Mouse (Mus musculus) layer of hippocampus, adult 8-10 months (tissue): ENCODE data around the gene Slc9a4. TPM values are rescaled to one million over a fixed set of nuclear protein-coding genes. Genes with fewer than 3 reads are reported as not detected.
"Not testable (repeated sequence)": the region's sequence is repeated elsewhere in the genome, so short reads cannot be mapped to it uniquely, and the experiment has no call there.

Source experiments
- DNase-seq, 2 experiments: peaks; one replicate each; pipeline ENCODE4 v3.0.0; 2022; ENCODE audit warnings: low spot score in 2 of 2
- total RNA-seq, 4 experiments: library from RNA; stranded (reverse); gene quantifications; 2 replicates each; pipeline ENCODE4 v1.2.4; 2022

The Slc9a4 gene
- 10 to 100 TPM; 16.1 to 29.7 (median 19.4) TPM for total RNA-seq

- DNase-seq, result peak; percentile 26 to 61
These were observed at the start of gene Slc9a4 for GRCm38 (mm10) chr1:40579784-40580183. Gene Slc9a4, plus strand, starts transcription at chr1:40580081.

GRCm38 (mm10) chr1:40537577-40537976 lies 42.3 kb upstream of the Slc9a4 start:
- no peak for DNase-seq

- DNase-seq, result peak; percentile 21 to 54
These were observed 35.2 kb upstream of the Slc9a4 start for GRCm38 (mm10) chr1:40544650-40545049.

- no peak for DNase-seq
These were observed 33.2 kb upstream of the Slc9a4 start for GRCm38 (mm10) chr1:40546645-40547044.

- no peak for DNase-seq
These were observed 32.8 kb upstream of the Slc9a4 start for GRCm38 (mm10) chr1:40547064-40547572.

GRCm38 (mm10) chr1:40547762-40548161 lies 32.1 kb upstream of the Slc9a4 start:
- no peak for DNase-seq

- no peak for DNase-seq
These were observed 10.5 kb upstream of the Slc9a4 start for GRCm38 (mm10) chr1:40569374-40569773.

- no peak for DNase-seq
These were observed 388 bp downstream of the Slc9a4 start for GRCm38 (mm10) chr1:40580269-40580668.

- no peak for DNase-seq
These were observed 6.9 kb downstream of the Slc9a4 start for GRCm38 (mm10) chr1:40586776-40587175.

GRCm38 (mm10) chr1:40590931-40591330 lies 11.1 kb downstream of the Slc9a4 start:
- DNase-seq, result no peak

GRCm38 (mm10) chr1:40597822-40598221 lies 17.9 kb downstream of the Slc9a4 start:
- DNase-seq, result no peak

GRCm38 (mm10) chr1:40599661-40600060 lies 19.8 kb downstream of the Slc9a4 start:
- not testable (repeated sequence) for DNase-seq

- peak; percentile 55 to 67 for DNase-seq
These were observed 20.8 kb downstream of the Slc9a4 start for GRCm38 (mm10) chr1:40600394-40601327.

GRCm38 (mm10) chr1:40601461-40601860 lies 21.6 kb downstream of the Slc9a4 start:
- DNase-seq, result no peak

- DNase-seq, result peak; percentile 21 to 29
These were observed 33.3 kb downstream of the Slc9a4 start for GRCm38 (mm10) chr1:40613219-40613618.

GRCm38 (mm10) chr1:40619093-40619492 lies 39.2 kb downstream of the Slc9a4 start:
- no peak for DNase-seq

- DNase-seq, result no peak
These were observed 40.0 kb downstream of the Slc9a4 start for GRCm38 (mm10) chr1:40619871-40620270.

GRCm38 (mm10) chr1:40624954-40625353 lies 45.1 kb downstream of the Slc9a4 start:
- no peak for DNase-seq

GRCm38 (mm10) chr1:40626954-40627353 lies 47.1 kb downstream of the Slc9a4 start:
- no peak for DNase-seq

GRCm38 (mm10) chr1:40628443-40628842 lies 48.6 kb downstream of the Slc9a4 start:
- peak; percentile 35 to 57 for DNase-seq

- no peak for DNase-seq
These were observed 52.7 kb downstream of the Slc9a4 start for GRCm38 (mm10) chr1:40632407-40633062.

GRCm38 (mm10) chr1:40634608-40635007 lies 54.7 kb downstream of the Slc9a4 start:
- DNase-seq, result no peak
